Comparison of ENCODE assay signal across 8 mouse cellular contexts in the genomic region with DNA sequence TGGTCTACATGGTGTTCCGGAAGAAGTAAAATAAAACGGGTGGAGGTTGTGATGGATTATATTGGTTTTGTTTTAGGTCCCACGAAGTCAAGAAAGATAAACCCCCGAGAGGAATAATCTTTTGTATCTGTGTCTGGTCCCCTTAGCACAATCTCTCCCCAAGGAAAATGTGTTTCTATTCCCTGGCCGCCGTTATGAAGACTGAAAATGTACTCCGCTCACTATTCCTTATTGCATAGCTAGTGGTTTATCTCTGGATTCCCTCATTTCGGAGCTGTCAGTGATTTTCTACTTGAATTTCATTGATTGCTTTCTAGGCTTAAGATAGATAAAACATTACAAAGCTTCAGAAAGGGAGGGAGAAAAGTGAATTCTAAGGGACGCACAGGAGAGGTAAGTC. TPM values are rescaled to one million over a fixed set of nuclear protein-coding genes. Genes with fewer than 3 reads are reported as not detected.
A peak's percentile ranks its signal among the peaks of the same experiment; 100 is the strongest.
DNase-seq lines count a peak whose midpoint lies in the region; ATAC-seq and TF ChIP-seq lines count a peak whose summit lies in the region.

No protein-coding gene starts in this region.

- H3K4me1 ChIP-seq in embryonic facial prominence, embryonic 12.5 days: peaks cover 7% of the 10 kb centered on the region
- H3K4me1 ChIP-seq in intestine, embryonic 16.5 days (ENCODE audit: control insufficient read depth, insufficient read depth, low read length): peaks cover 5% of the 10 kb centered on the region
- peaks cover 25% of the 10 kb centered on the region for H3K4me1 ChIP-seq in neural tube, embryonic 13.5 days (replicated peaks)

- H3K36me3 ChIP-seq in embryonic facial prominence, embryonic 12.5 days: no peaks in the 10 kb centered on the region
- H3K36me3 ChIP-seq in intestine, embryonic 16.5 days (ENCODE audit: control insufficient read depth, insufficient read depth, low read length): no peaks in the 10 kb centered on the region
- H3K36me3 ChIP-seq in neural tube, embryonic 13.5 days: no peaks in the 10 kb centered on the region

- H3K9me3 ChIP-seq in embryonic facial prominence, embryonic 12.5 days: no peaks in the 10 kb centered on the region
- no peaks in the 10 kb centered on the region for H3K9me3 ChIP-seq in intestine, embryonic 16.5 days (ENCODE audit: control insufficient read depth, low read length)
- no peaks in the 10 kb centered on the region for H3K9me3 ChIP-seq in neural tube, embryonic 13.5 days

- intact Hi-C loops in left cerebral cortex, adult 2 months (cut with DNase I): loop anchor here (1.0 to 10.0 kb wide), 4 partner anchors 37 to 458 kb away; partner anchors contain the start of gene Msh6

- TF ChIP-seq CTCF in left cerebral cortex, adult 2 months (IDR thresholded peaks at IDR 0.05): no peak

- peak overlapping the region; percentile 32; the same call in 1 of the 2 replicates for H3K27ac ChIP-seq in left cerebral cortex, adult 2 months
- peak overlapping the region; percentile 100 for H3K27ac ChIP-seq in embryonic facial prominence, embryonic 12.5 days
- H3K27ac ChIP-seq in intestine, embryonic 16.5 days (ENCODE audit: low read length): peak overlapping the region; percentile 91
- H3K27ac ChIP-seq in neural tube, embryonic 13.5 days (replicated peaks): peak overlapping the region; percentile 100

- H3K27me3 ChIP-seq in embryonic facial prominence, embryonic 12.5 days: no peaks in the 10 kb centered on the region
- H3K27me3 ChIP-seq in intestine, embryonic 16.5 days (replicated peaks; ENCODE audit: control insufficient read depth, insufficient read depth, low read length): no peaks in the 10 kb centered on the region
- no peaks in the 10 kb centered on the region for H3K27me3 ChIP-seq in neural tube, embryonic 13.5 days

- no peak for DNase-seq in left cerebral cortex, adult 2 months (ENCODE audit: extremely low spot score in 1 of 2, low spot score in 2 of 2)
- DNase-seq in left cerebral cortex, adult 18-20 months (ENCODE audit: low spot score in 2 of 2): no peak
- DNase-seq in MN1 (ENCODE audit: low spot score): no peak
- no peak for DNase-seq in adrenal gland, postnatal 10 days
- no peak for DNase-seq in kidney, postnatal 4 days

- no peak for ATAC-seq in embryonic facial prominence, embryonic 12.5 days (ENCODE audit: insufficient number of reproducible peaks, insufficient read depth, low FRiP score, low TSS enrichment)
- ATAC-seq in intestine, embryonic 16.5 days: no peak
- ATAC-seq in neural tube, embryonic 13.5 days (ENCODE audit: low read depth): no peak

- H3K4me3 ChIP-seq in left cerebral cortex, adult 2 months: peak overlapping the region; percentile 93
- peak overlapping the region; percentile 98 for H3K4me3 ChIP-seq in embryonic facial prominence, embryonic 12.5 days
- H3K4me3 ChIP-seq in intestine, embryonic 16.5 days (ENCODE audit: low read length): peak overlapping the region; percentile 98
- peak overlapping the region; percentile 89 for H3K4me3 ChIP-seq in neural tube, embryonic 13.5 days

- WGBS in embryonic facial prominence, embryonic 12.5 days: 14% methylated on average over 9 of the region's 9 CpGs
- 7% methylated on average over 9 of the region's 9 CpGs for WGBS in intestine, embryonic 16.5 days
- 13% methylated on average over 9 of the region's 9 CpGs for WGBS in neural tube, embryonic 13.5 days

- peak overlapping the region; percentile 41; the same call in 1 of the 2 replicates for H3K9ac ChIP-seq in embryonic facial prominence, embryonic 12.5 days
- peak overlapping the region; percentile 99; the same call in 1 of the 2 replicates for H3K9ac ChIP-seq in intestine, embryonic 16.5 days (ENCODE audit: low read depth, low read length)
- H3K9ac ChIP-seq in neural tube, embryonic 13.5 days: peak overlapping the region; percentile 100

- H3K4me2 ChIP-seq in embryonic facial prominence, embryonic 12.5 days (replicated peaks): peak overlapping the region; percentile 54
- H3K4me2 ChIP-seq in intestine, embryonic 16.5 days (ENCODE audit: low read depth, low read length): peak overlapping the region; percentile 54
- peak overlapping the region; percentile 57 for H3K4me2 ChIP-seq in neural tube, embryonic 13.5 days

RNA-seq across cellular contexts. Expression of gene Fbxo11, which starts 1.7 kb away (rescaled TPM):
- 100 to 1,000 TPM; 113 to 128 TPM for total RNA-seq in left cerebral cortex, adult 2 months (2021)
- 100 to 1,000 TPM; 112 to 118 TPM for total RNA-seq in left cerebral cortex, adult 18-20 months (2021)
- polyA plus RNA-seq in embryonic facial prominence, embryonic 12.5 days (2016; fragmentation: Nextera tagmentation; extraction: Ambion mirVana): 25.0 and 27.6 TPM in 2 replicates
- 8.0 and 8.3 TPM in 2 replicates for polyA plus RNA-seq in intestine, embryonic 16.5 days (2015; fragmentation: Nextera tagmentation; extraction: Ambion mirVana)
- 30.7 and 30.9 TPM in 2 replicates for polyA plus RNA-seq in neural tube, embryonic 13.5 days (2015; fragmentation: Nextera tagmentation; extraction: Ambion mirVana)
- 10 to 100 TPM; 52.9 to 63.0 TPM for total RNA-seq in adrenal gland, postnatal 10 days (2021)

Comparison
In these comparisons a context has a peak if more than half of its experiments do, and no peak if none do; other contexts are left out.
1. H3K27ac ChIP-seq: peak in every context shown above with its lines; median percentile 100 in embryonic facial prominence, embryonic 12.5 days; 100 in neural tube, embryonic 13.5 days; 91 in intestine, embryonic 16.5 days; 32 in left cerebral cortex, adult 2 months.
2. H3K9ac ChIP-seq: peak in every context shown above with its lines; median percentile 100 in neural tube, embryonic 13.5 days; 99 in intestine, embryonic 16.5 days; 41 in embryonic facial prominence, embryonic 12.5 days.